13 mouse cellular contexts compared by ENCODE assay signal in genomic region chr7:51339841-51340540, GRCm38 (mm10).
DNase-seq lines count a peak whose midpoint lies in the region; ATAC-seq and TF ChIP-seq lines count a peak whose summit lies in the region.
"Had no signal": no experiment of that assay in that cellular context is flagged by ENCODE, and none has a peak within 500 bp of the region (broad histone marks: within the 10 kb centered on the region; RNA-seq: fewer than 3 reads in every experiment).

No protein-coding gene starts in this region.

- no peak overlapping the region for H3K4me3 ChIP-seq in midbrain, embryonic 15.5 days
- H3K4me3 ChIP-seq: embryonic facial prominence, embryonic 15.5 days; stomach, embryonic 15.5 days had no signal

- no peaks in the 10 kb centered on the region for H3K36me3 ChIP-seq in midbrain, embryonic 15.5 days (replicated peaks)
- H3K36me3 ChIP-seq: embryonic facial prominence, embryonic 15.5 days; stomach, embryonic 15.5 days had no signal

- CTCF ChIA-PET in Patski (lab: Charles Lee), result interaction anchor here (0.7 kb wide), 1 partner anchor 22 kb away, joined by 4 read pairs; no protein-coding TSS in a partner anchor

- no peak overlapping the region for H3K27ac ChIP-seq in midbrain, embryonic 15.5 days
- H3K27ac ChIP-seq: embryonic facial prominence, embryonic 15.5 days; stomach, embryonic 15.5 days had no signal

- H3K9ac ChIP-seq in midbrain, embryonic 15.5 days, result no peak overlapping the region
- H3K9ac ChIP-seq: embryonic facial prominence, embryonic 15.5 days; liver, postnatal 0 days; stomach, embryonic 15.5 days had no signal

- H3K4me2 ChIP-seq in midbrain, embryonic 15.5 days, result no peak overlapping the region
- H3K4me2 ChIP-seq: embryonic facial prominence, embryonic 15.5 days; stomach, embryonic 15.5 days had no signal

- POLR2A ChIA-PET in Patski (lab: Charles Lee), result no interaction called here

- no peak for TF ChIP-seq POLR2A in brain, embryonic 14.5 days (IDR thresholded peaks at IDR 0.05; ENCODE audit: borderline replicate concordance, extremely low read depth, insufficient read depth, insufficient read length, poor library complexity, severe bottlenecking)

- 0 out of 2 replicates have a peak, but pooled peaks cover 3% of the 10 kb centered on the region for H3K4me1 ChIP-seq in midbrain, embryonic 15.5 days
- H3K4me1 ChIP-seq: embryonic facial prominence, embryonic 15.5 days; stomach, embryonic 15.5 days had no signal

- no peaks in the 10 kb centered on the region for H3K27me3 ChIP-seq in Patski
- no peaks in the 10 kb centered on the region for H3K27me3 ChIP-seq in midbrain, embryonic 15.5 days (replicated peaks)
- H3K27me3 ChIP-seq: CH12.LX; embryonic facial prominence, embryonic 15.5 days; stomach, embryonic 15.5 days had no signal

- DNase-seq in kidney, adult 8-10 months, result peak; percentile 55 to 57
- DNase-seq in kidney, postnatal 10 days, result no peak
- peak; percentile 87 for DNase-seq in Patski (ENCODE audit: low read depth, low spot score)
- DNase-seq in brain, embryonic 14.5 days (ENCODE audit: low read depth), result peak; percentile 69
- DNase-seq in adrenal gland, postnatal 25 days, result no peak
- DNase-seq: cerebellum, adult 9-10 months; heart, postnatal 10 days; liver, postnatal 0 days had no signal

- in situ Hi-C loops in Patski (cut with MboI; ENCODE audit: low pct_unique_long_range_greater_than_20kb), result no loop called here

- WGBS in midbrain, embryonic 15.5 days, result 63% methylated on average over 7 of the region's 7 CpGs

- no peaks in the 10 kb centered on the region for H3K9me3 ChIP-seq in midbrain, embryonic 15.5 days
- H3K9me3 ChIP-seq: embryonic facial prominence, embryonic 15.5 days; stomach, embryonic 15.5 days had no signal

- ATAC-seq in Patski, result peak; percentile 97
- peak; percentile 56; the same call in 1 of the 2 replicates for ATAC-seq in midbrain, embryonic 15.5 days (replicated peaks)
- ATAC-seq in activated CD4-positive, CD25-positive, alpha-beta regulatory T cell, adult 4 months, result no peak
- ATAC-seq: liver, postnatal 0 days had no signal

- TF ChIP-seq CTCF in Patski (IDR thresholded peaks at IDR 0.05), result no peak
- TF ChIP-seq CTCF in brain, embryonic 14.5 days (IDR thresholded peaks at IDR 0.05; ENCODE audit: borderline replicate concordance, extremely low read depth, insufficient read depth, insufficient read length), result no peak

Comparison
In these comparisons a context has a peak if more than half of its experiments do, and no peak if none do; other contexts are left out.
1. DNase-seq: peak in kidney, adult 8-10 months (2 of 2), Patski (single experiment) and brain, embryonic 14.5 days (single experiment); none in kidney, postnatal 10 days (single experiment) and adrenal gland, postnatal 25 days (single experiment).